Mouse (Mus musculus) urinary bladder, postnatal 0 days (tissue): ENCODE measurements around the gene Caap1. TPM values are rescaled to one million over a fixed set of nuclear protein-coding genes. Genes with fewer than 3 reads are reported as not detected.

ENCODE experiments used
- polyA plus RNA-seq: library from polyadenylated mRNA; unstranded; fragments of >200 nt; fragmentation: Nextera tagmentation; extraction: Ambion mirVana; gene quantifications from 2 replicates; pipeline ENCODE4 v1.2.1, GENCODE M21; 2015

Caap1 gene
- 8.4 and 10.5 TPM in 2 replicates for polyA plus RNA-seq

DNA sequence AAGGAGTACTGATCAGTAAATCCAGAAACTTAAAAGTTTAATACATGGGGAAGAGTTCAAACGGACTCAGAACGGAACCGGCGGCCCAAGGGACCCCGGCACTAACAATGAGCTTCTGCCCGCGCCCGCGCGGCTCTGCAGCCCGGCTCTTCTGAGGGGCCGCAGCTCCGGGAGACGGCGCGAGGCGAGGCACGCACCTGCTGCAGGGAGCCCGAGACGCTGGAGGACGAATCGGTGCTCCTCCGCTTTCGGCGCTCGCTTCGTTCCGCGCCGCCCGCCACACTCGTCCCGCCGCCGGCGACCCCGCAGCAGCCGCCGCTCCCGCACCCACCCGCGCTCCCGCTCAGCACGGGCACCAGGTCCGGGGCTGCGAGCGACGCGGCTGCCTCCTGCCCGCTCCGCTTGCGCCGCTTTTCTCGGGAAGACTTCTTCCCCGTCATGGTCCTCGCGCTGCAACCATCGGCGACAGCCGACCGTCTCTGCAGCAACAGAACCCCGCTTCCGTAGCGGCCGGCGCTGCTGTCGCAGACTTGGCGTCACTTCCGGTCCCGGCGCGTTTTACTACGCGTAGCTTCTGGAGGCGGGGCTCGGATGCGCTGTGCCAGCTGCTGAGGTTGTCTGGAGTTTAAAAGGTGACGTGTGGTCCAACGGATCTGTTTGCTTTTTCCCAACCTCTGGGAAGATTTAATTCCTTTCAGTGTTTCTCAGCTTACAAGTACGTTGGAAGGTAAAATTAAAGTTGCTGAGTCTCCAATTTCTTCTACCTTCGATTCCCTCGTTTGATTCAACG is at the start of gene Caap1, which contains the start of gene Gm10306:
Gene Caap1 (minus strand): TSS at position 532 of the 790 bp plus-strand sequence.
Gene Gm10306 (plus strand): TSS at position 282 of the 790 bp plus-strand sequence.

DNA sequence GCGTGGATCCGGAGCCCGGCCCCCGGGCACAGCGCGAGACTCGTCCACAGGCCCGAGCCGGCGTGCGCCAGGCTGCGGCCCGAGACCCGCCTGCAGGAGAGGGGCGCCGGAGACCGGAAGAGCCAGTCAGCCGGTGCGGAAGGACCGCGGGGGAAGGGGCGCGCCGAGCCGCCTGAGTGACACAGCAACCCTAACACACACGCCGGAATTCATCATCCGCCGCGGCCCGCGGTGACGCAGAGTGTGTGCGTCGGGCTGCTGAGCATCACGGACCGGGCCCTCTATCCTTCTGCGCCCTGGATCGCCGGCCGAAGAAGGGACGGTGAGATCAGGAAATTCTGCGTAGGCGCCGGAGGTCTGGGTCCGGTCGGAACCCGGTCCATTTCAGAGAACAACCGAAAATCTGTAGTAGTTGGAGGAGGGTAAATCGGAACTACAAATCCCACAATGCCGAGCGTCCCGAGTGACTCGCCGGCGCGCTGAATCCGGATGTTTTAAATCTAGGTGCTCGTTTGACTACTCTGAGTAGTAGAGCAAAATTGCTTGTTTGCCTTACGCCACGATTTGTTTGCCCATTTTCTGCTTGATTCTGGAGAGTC is 46.5 kb upstream of the Caap1 start, which contains the start of gene Plaa:
Gene Plaa (minus strand): TSS at position 214 of the 599 bp plus-strand sequence.

Other genes starting within 250 kb of the Caap1 start
- not detected in 2 replicates for gene Gm10306, start 250 bp downstream of the Caap1 start, polyA plus RNA-seq
- 44.5 and 50.1 TPM in 2 replicates for gene Plaa, start 46.4 kb upstream of the Caap1 start, polyA plus RNA-seq
- 15.5 and 18.5 TPM in 2 replicates for gene Ift74, start 57.7 kb upstream of the Caap1 start, polyA plus RNA-seq
- gene Lrrc19, start 93.3 kb upstream of the Caap1 start, polyA plus RNA-seq = 0.16 and 0.18 TPM in 2 replicates
- gene Tek, start 182.5 kb upstream of the Caap1 start, polyA plus RNA-seq = 6.3 and 7.9 TPM in 2 replicates